Mouse (Mus musculus) liver, postnatal 0 days (tissue): Measurements from ENCODE around the gene Phactr2.

Source experiments
- CTCF ChIP-seq: sonication (generic); IDR thresholded peaks from 2 replicates; pipeline ENCODE4 v1.5.1; 2016; ENCODE audit warnings: antibody characterized with exemption, low read depth
- EP300 ChIP-seq: IDR thresholded peaks from 2 replicates; pipeline ENCODE4 v1.6.1; 2016; ENCODE audit warnings: antibody characterized with exemption, low read depth, mild to moderate bottlenecking

GRCm38 (mm10) chr10:13273756-13274155 is 200.5 kb downstream of the Phactr2 start:
- TF ChIP-seq CTCF (no peak), EP300 (no peak)
